Mouse (Mus musculus) MEL (cell line): Measurements from ENCODE around the gene Arid1a. TPM values are rescaled to one million over a fixed set of nuclear protein-coding genes. Genes with fewer than 3 reads are reported as not detected.

ENCODE experiments used
- DNase-seq: peaks from one replicate; pipeline ENCODE4 v3.0.0; 2011; ENCODE audit warnings: low read depth, low spot score
- H3K27ac ChIP-seq: 2 replicates; pipeline ENCODE4 v1.5.1; 2012; ENCODE audit warnings: low read depth, mild to moderate bottlenecking, control low read depth, low read length, moderate library complexity; ENCODE audit not compliant: control insufficient read depth
- H3K27me3 ChIP-seq, 2 experiments: fragments of 150-350 bp in 1 of 2; sonication (generic) in 1 of 2; 2 replicates each; pipeline ENCODE4 v1.6.1; 2012; ENCODE audit warnings: low read length in 2 of 2, mild to moderate bottlenecking in 2 of 2, improper control_type of control experiment in 1 of 2, moderate library complexity in 1 of 2; ENCODE audit not compliant: insufficient read depth in 2 of 2, control insufficient read depth in 1 of 2
- H3K36me3 ChIP-seq, 2 experiments: 2 replicates each; pipeline ENCODE4 v1.6.1; 2012 to 2014; ENCODE audit warnings: low read length in 2 of 2, improper control_type of control experiment in 1 of 2, inconsistent platforms in 1 of 2, mild to moderate bottlenecking in 1 of 2; ENCODE audit not compliant: insufficient read depth in 2 of 2, control insufficient read depth in 1 of 2
- H3K4me1 ChIP-seq, 2 experiments: fragments of 150-350 bp in 1 of 2; sonication (generic) in 1 of 2; 2 replicates each; pipeline ENCODE4 v1.6.1; 2012; ENCODE audit warnings: low read length in 2 of 2, improper control_type of control experiment in 1 of 2, mild to moderate bottlenecking in 1 of 2; ENCODE audit not compliant: insufficient read depth in 2 of 2, control insufficient read depth in 1 of 2
- H3K4me3 ChIP-seq, 2 experiments: fragments of 150-350 bp in 1 of 2; sonication (generic) in 1 of 2; 2 replicates each; pipeline ENCODE4 v1.5.1; 2012; ENCODE audit warnings: low read depth in 2 of 2, low read length in 2 of 2, mild to moderate bottlenecking in 2 of 2, moderate library complexity in 2 of 2, control low read depth in 1 of 2, improper control_type of control experiment in 1 of 2; ENCODE audit not compliant: control insufficient read depth in 1 of 2, insufficient read depth in 1 of 2
- H3K79me2 ChIP-seq: 2 replicates; pipeline ENCODE4 v1.6.1; 2012; ENCODE audit warnings: mild to moderate bottlenecking, low read length, moderate library complexity; ENCODE audit not compliant: control insufficient read depth, poor library complexity, insufficient read depth
- H3K9ac ChIP-seq: 2 replicates; pipeline ENCODE4 v1.6.1; 2012; ENCODE audit warnings: low read depth, mild to moderate bottlenecking, control low read depth, low read length, moderate library complexity; ENCODE audit not compliant: control insufficient read depth, poor library complexity, severe bottlenecking
- H3K9me3 ChIP-seq: fragments of 150-350 bp; sonication (generic); replicated peaks from 2 replicates; pipeline ENCODE4 v1.6.1; 2012; ENCODE audit warnings: mild to moderate bottlenecking, low read length, improper control_type of control experiment, moderate library complexity; ENCODE audit not compliant: insufficient read depth
- BHLHE40 ChIP-seq: IDR thresholded peaks from 2 replicates; pipeline ENCODE4 v1.6.1; 2012; ENCODE audit warnings: low read depth, mild to moderate bottlenecking, inconsistent platforms, low read length, improper control_type of control experiment, borderline replicate concordance
- ELF1 ChIP-seq: IDR thresholded peaks from 2 replicates; pipeline ENCODE4 v1.6.1; 2014; ENCODE audit warnings: low read depth, mild to moderate bottlenecking, inconsistent platforms, low read length, improper control_type of control experiment, moderate library complexity
- EP300 ChIP-seq, 2 experiments: IDR thresholded peaks; 2 replicates each; pipeline ENCODE4 v1.6.1; 2011; ENCODE audit warnings: improper control_type of control experiment in 2 of 2, low read length in 2 of 2, low read depth in 1 of 2, mild to moderate bottlenecking in 1 of 2
- ETS1 ChIP-seq: IDR thresholded peaks from 2 replicates; pipeline ENCODE4 v1.6.1; 2012; ENCODE audit warnings: low read depth, mild to moderate bottlenecking, inconsistent platforms, low read length, improper control_type of control experiment, moderate library complexity
- GATA1 ChIP-seq: IDR thresholded peaks from 2 replicates; pipeline ENCODE4 v1.6.1; 2011; ENCODE audit warnings: low read depth, low read length, improper control_type of control experiment
- MAFK ChIP-seq: IDR thresholded peaks from 2 replicates; pipeline ENCODE4 v1.6.1; 2011; ENCODE audit warnings: low read depth, mild to moderate bottlenecking, low read length, improper control_type of control experiment, borderline replicate concordance
- MEF2A ChIP-seq: IDR thresholded peaks from 2 replicates; pipeline ENCODE4 v1.6.1; 2014; ENCODE audit warnings: low read depth, mild to moderate bottlenecking, inconsistent platforms, low read length, improper control_type of control experiment; ENCODE audit not compliant: poor library complexity, insufficient replicate concordance, severe bottlenecking; ENCODE audit errors: extremely low read depth
- MYB ChIP-seq: IDR thresholded peaks from 2 replicates; pipeline ENCODE4 v1.6.1; 2011; ENCODE audit warnings: mild to moderate bottlenecking, low read depth, low read length, improper control_type of control experiment
- MYC ChIP-seq: IDR thresholded peaks from 2 replicates; pipeline ENCODE4 v1.6.1; 2011; ENCODE audit warnings: low read depth, mild to moderate bottlenecking, low read length, improper control_type of control experiment, moderate library complexity
- POLR2A ChIP-seq, 2 experiments: IDR thresholded peaks; 2 replicates each; pipeline ENCODE4 v1.6.1; 2011 to 2012; ENCODE audit warnings: low read length in 2 of 2, mild to moderate bottlenecking in 2 of 2, control low read depth in 1 of 2, improper control_type of control experiment in 1 of 2, low read depth in 1 of 2, moderate library complexity in 1 of 2; ENCODE audit not compliant: control insufficient read depth in 1 of 2, insufficient read depth in 1 of 2, poor library complexity in 1 of 2
- RAD21 ChIP-seq: IDR thresholded peaks from 2 replicates; pipeline ENCODE4 v1.6.1; 2011; ENCODE audit warnings: mild to moderate bottlenecking, low read depth, low read length, improper control_type of control experiment
- RCOR1 ChIP-seq: IDR thresholded peaks from 2 replicates; pipeline ENCODE4 v1.6.1; 2012; ENCODE audit warnings: low read depth, mild to moderate bottlenecking, inconsistent platforms, low read length, improper control_type of control experiment
- TAL1 ChIP-seq: IDR thresholded peaks from 2 replicates; pipeline ENCODE4 v1.6.1; 2012; ENCODE audit warnings: mild to moderate bottlenecking, inconsistent platforms, low read length, moderate library complexity, mixed read lengths
- TBP ChIP-seq: IDR thresholded peaks from 2 replicates; pipeline ENCODE4 v1.8.0; 2011; ENCODE audit warnings: low read depth, low read length, improper control_type of control experiment
- TCF12 ChIP-seq: IDR thresholded peaks from 2 replicates; pipeline ENCODE4 v1.6.1; 2014; ENCODE audit warnings: low read depth, mild to moderate bottlenecking, inconsistent platforms, low read length, improper control_type of control experiment, moderate library complexity
- ZC3H11A ChIP-seq: IDR thresholded peaks from 2 replicates; pipeline ENCODE4 v1.6.1; 2012; ENCODE audit warnings: low read depth, mild to moderate bottlenecking, inconsistent platforms, low read length, improper control_type of control experiment
- polyA plus RNA-seq, 2 experiments: library from polyadenylated mRNA; stranded (reverse) in 1 of 2; unstranded in 1 of 2; fragments of >175 nt in 1 of 2; fragments of >200 nt in 1 of 2; gene quantifications; 2 replicates each; pipeline versions ENCODE4 v1.2.1 to v1.2.4; 2012; ENCODE audit warnings: low replicate concordance in 2 of 2, low read depth in 1 of 2; ENCODE audit not compliant: insufficient read length in 2 of 2, insufficient read depth in 1 of 2, missing spikeins in 1 of 2
- total RNA-seq: library from RNA; depleted of rRNA; stranded (reverse); fragments of 300-350 nt; gene quantifications from 2 replicates; pipeline ENCODE4 v1.2.3, GENCODE M21; 2012

The Arid1a gene
- total and polyA plus RNA-seq, 3 experiments, result 18.1 to 83.3 (median 70.6) TPM

DNA sequence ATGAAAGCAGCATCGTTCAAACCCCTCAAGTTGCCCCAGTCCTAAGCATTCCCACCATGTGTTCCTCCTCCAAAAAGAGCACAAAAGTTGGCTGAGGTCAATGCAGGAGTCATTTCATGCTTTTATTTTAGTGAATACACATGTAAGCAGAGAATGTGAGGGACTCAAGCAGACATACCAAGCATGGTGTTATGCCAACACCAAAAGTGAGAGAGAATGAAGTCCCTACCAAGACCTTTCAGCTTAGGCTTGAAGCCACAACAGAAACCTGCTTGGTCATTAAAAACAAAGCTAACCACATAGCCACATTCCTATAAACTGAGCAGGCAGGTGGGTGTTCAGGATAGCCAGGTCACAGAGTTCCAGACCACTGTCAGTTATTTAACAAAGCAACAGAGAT lies 49.1 kb downstream of the Arid1a start:
- no peak for DNase-seq
- Histone ChIP-seq H3K9ac (no peak overlapping the region), H3K36me3 (peaks cover 44 to 45% of the 10 kb centered on the region in 2 experiments), H3K4me3 (no peak overlapping the region), H3K4me1 (peaks cover 27 to 28% of the 10 kb centered on the region in 2 experiments), H3K9me3 (no peaks in the 10 kb centered on the region), H3K79me2 (peaks cover 8% of the 10 kb centered on the region; the same call in 1 of the 2 replicates), H3K27me3 (no peaks in the 10 kb centered on the region), H3K27ac (no peak overlapping the region)
- no peak for TF ChIP-seq RCOR1
- no peak for TF ChIP-seq TCF12
- no peak for TF ChIP-seq MYC
- TF ChIP-seq TAL1, result no peak
- TF ChIP-seq ETS1, result no peak
- TF ChIP-seq RAD21, result no peak
- no peak for TF ChIP-seq GATA1
- TF ChIP-seq MAFK, result no peak
- no peak for TF ChIP-seq MYB
- TF ChIP-seq ZC3H11A, result no peak
- TF ChIP-seq BHLHE40, result no peak
- no peak for TF ChIP-seq POLR2A (IDR thresholded peaks at IDR 0.05; ENCODE audit: control insufficient read depth in 1 of 2, insufficient read depth in 1 of 2, low read depth in 1 of 2, low read length in 2 of 2, poor library complexity in 1 of 2)
- no peak for TF ChIP-seq TBP

DNA sequence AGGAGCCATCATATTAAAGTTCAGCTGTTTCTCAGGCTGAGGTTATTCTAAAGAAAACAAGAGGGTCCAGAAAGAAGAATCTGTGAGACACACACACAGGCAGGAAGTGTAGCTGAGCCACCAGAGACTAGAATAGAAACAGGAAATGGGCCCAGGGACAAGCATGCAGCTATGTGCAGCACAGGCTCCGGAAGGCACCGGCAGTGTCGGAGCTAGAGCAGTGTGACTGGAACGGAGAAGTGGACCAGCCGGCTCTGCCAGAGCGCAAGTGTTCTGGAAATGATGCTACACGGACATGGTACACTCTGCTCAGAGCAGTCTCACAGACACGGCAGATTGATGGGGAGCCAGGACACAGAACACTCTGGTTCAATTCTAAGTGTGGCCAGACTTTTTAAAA lies 49.6 kb downstream of the Arid1a start:
- no peak overlapping the region for H3K9ac ChIP-seq
- no peak overlapping the region; the same call in 1 of the 2 replicates for H3K27ac ChIP-seq
- peaks cover 43 to 44% of the 10 kb centered on the region in 2 experiments for H3K36me3 ChIP-seq
- TF ChIP-seq EP300 (IDR thresholded peaks at IDR 0.05; ENCODE audit: low read depth in 1 of 2, low read length in 2 of 2), result 0 out of 4 replicates have a peak, but pooled peaks of 1 of the 2 experiments have one; percentile 7
- TF ChIP-seq TBP, result no peak
- TF ChIP-seq POLR2A (IDR thresholded peaks at IDR 0.05; ENCODE audit: control insufficient read depth in 1 of 2, insufficient read depth in 1 of 2, low read depth in 1 of 2, low read length in 2 of 2, poor library complexity in 1 of 2), result no peak
- peak; percentile 79; the same call in 1 of the 2 replicates for TF ChIP-seq MEF2A
- TF ChIP-seq ELF1, result 0 out of 2 replicates have a peak, but pooled peaks have one; percentile 16
- H3K9me3 ChIP-seq, result no peaks in the 10 kb centered on the region
- H3K27me3 ChIP-seq, result no peaks in the 10 kb centered on the region
- peaks cover 8% of the 10 kb centered on the region; the same call in 1 of the 2 replicates for H3K79me2 ChIP-seq
- no peak overlapping the region for H3K4me3 ChIP-seq
- H3K4me1 ChIP-seq, result peaks cover 27 to 28% of the 10 kb centered on the region in 2 experiments
- peak; percentile 46 for DNase-seq
